Mouse (Mus musculus): Measurements from ENCODE around the gene Gm10639. TPM values are rescaled to one million over a fixed set of nuclear protein-coding genes. Genes with fewer than 3 reads are reported as not detected.
A peak's percentile ranks its signal among the peaks of the same experiment; 100 is the strongest.
"Not testable (repeated sequence)": the region's sequence is repeated elsewhere in the genome, so short reads cannot be mapped to it uniquely, and the experiment has no call there.

Gene Gm10639
- polyA plus RNA-seq, 1 experiment from 2014 or later = not detected

- 56% methylated on average over 4 of the region's 7 CpGs for WGBS (ENCODE audit: insufficient replicate concordance)
- H3K27ac ChIP-seq (ENCODE audit: low read depth); H3K36me3 ChIP-seq (replicated peaks; ENCODE audit: insufficient read depth, low read length); H3K4me3 ChIP-seq (ENCODE audit: low read depth, low read length); H3K4me2 ChIP-seq (ENCODE audit: low read depth, low read length); DNase-seq; H3K4me1 ChIP-seq (ENCODE audit: insufficient read depth); H3K9me3 ChIP-seq (ENCODE audit: low read length); H3K27me3 ChIP-seq (ENCODE audit: insufficient read depth, low read length); H3K9ac ChIP-seq (replicated peaks); ATAC-seq: not testable (repeated sequence)
Measured at GRCm38 (mm10) chr9:78294781-78295180, 5.1 kb downstream of the Gm10639 start.

GRCm38 (mm10) chr9:78296089-78296488 is 6.4 kb downstream of the Gm10639 start:
- not testable (repeated sequence) for H3K36me3 ChIP-seq (replicated peaks; ENCODE audit: insufficient read depth, low read length); H3K9me3 ChIP-seq (ENCODE audit: low read length); H3K4me3 ChIP-seq (ENCODE audit: low read depth, low read length); H3K4me2 ChIP-seq (ENCODE audit: low read depth, low read length); H3K9ac ChIP-seq (replicated peaks); H3K27me3 ChIP-seq (ENCODE audit: insufficient read depth, low read length); H3K27ac ChIP-seq (ENCODE audit: low read depth); H3K4me1 ChIP-seq (ENCODE audit: insufficient read depth); ATAC-seq
- peak; percentile 73 for TF ChIP-seq CTCF (IDR thresholded peaks at IDR 0.05; ENCODE audit: low read depth)
- peak; percentile 65 for DNase-seq
- WGBS (ENCODE audit: insufficient replicate concordance) = 9% methylated on average over 6 of the region's 6 CpGs

GRCm38 (mm10) chr9:78298232-78298631 is 8.5 kb downstream of the Gm10639 start:
- 74% methylated on average over 1 of the region's 1 CpGs for WGBS (ENCODE audit: insufficient replicate concordance)
- no peaks in the 10 kb centered on the region for H3K36me3 ChIP-seq (replicated peaks; ENCODE audit: insufficient read depth, low read length)
- DNase-seq (no peak), ATAC-seq (no peak)
- no peaks in the 10 kb centered on the region for H3K27me3 ChIP-seq (ENCODE audit: insufficient read depth, low read length)
- no peaks in the 10 kb centered on the region for H3K4me1 ChIP-seq (ENCODE audit: insufficient read depth)
- no peak overlapping the region for H3K9ac ChIP-seq (replicated peaks)
- H3K9me3 ChIP-seq (ENCODE audit: low read length) = no peaks in the 10 kb centered on the region
- H3K4me3 ChIP-seq (ENCODE audit: low read depth, low read length) = no peak overlapping the region
- H3K4me2 ChIP-seq (ENCODE audit: low read depth, low read length) = no peak overlapping the region
- H3K27ac ChIP-seq (ENCODE audit: low read depth) = no peak overlapping the region
- no peak for TF ChIP-seq CTCF (IDR thresholded peaks at IDR 0.05; ENCODE audit: low read depth)
- TF ChIP-seq EP300 (IDR thresholded peaks at IDR 0.05; ENCODE audit: low read depth) = no peak

GRCm38 (mm10) chr9:78299143-78299542 is 9.4 kb downstream of the Gm10639 start:
- H3K4me3 ChIP-seq (ENCODE audit: low read depth, low read length); H3K27me3 ChIP-seq (ENCODE audit: insufficient read depth, low read length); H3K36me3 ChIP-seq (replicated peaks; ENCODE audit: insufficient read depth, low read length); H3K4me2 ChIP-seq (ENCODE audit: low read depth, low read length); H3K9ac ChIP-seq (replicated peaks); DNase-seq; H3K9me3 ChIP-seq (ENCODE audit: low read length); H3K27ac ChIP-seq (ENCODE audit: low read depth); ATAC-seq; H3K4me1 ChIP-seq (ENCODE audit: insufficient read depth): not testable (repeated sequence)
- 46% methylated on average over 1 of the region's 1 CpGs for WGBS (ENCODE audit: insufficient replicate concordance)

- 52% methylated on average over 1 of the region's 3 CpGs for WGBS (ENCODE audit: insufficient replicate concordance)
- H3K27ac ChIP-seq (ENCODE audit: low read depth); H3K4me2 ChIP-seq (ENCODE audit: low read depth, low read length); H3K4me3 ChIP-seq (ENCODE audit: low read depth, low read length); H3K9me3 ChIP-seq (ENCODE audit: low read length); ATAC-seq; H3K36me3 ChIP-seq (replicated peaks; ENCODE audit: insufficient read depth, low read length); H3K27me3 ChIP-seq (ENCODE audit: insufficient read depth, low read length); H3K9ac ChIP-seq (replicated peaks); DNase-seq; H3K4me1 ChIP-seq (ENCODE audit: insufficient read depth): not testable (repeated sequence)
Measured at GRCm38 (mm10) chr9:78308122-78308521, 18.4 kb downstream of the Gm10639 start.

GRCm38 (mm10) chr9:78314696-78315095 is 25.0 kb downstream of the Gm10639 start, which contains the start of gene Omt2a:
Omt2a (minus strand) TSS chr9:78314796.
- Histone ChIP-seq H3K36me3 (replicated peaks; ENCODE audit: insufficient read depth, low read length) (no peaks in the 10 kb centered on the region), H3K4me2 (ENCODE audit: low read depth, low read length) (no peak within 1 kb of the TSS), H3K27me3 (ENCODE audit: insufficient read depth, low read length) (no peaks in the 10 kb centered on the region), H3K4me3 (ENCODE audit: low read depth, low read length) (no peak within 1 kb of the TSS), H3K9ac (replicated peaks) (no peak within 1 kb of the TSS), H3K9me3 (ENCODE audit: low read length) (no peaks in the 10 kb centered on the region), H3K4me1 (ENCODE audit: insufficient read depth) (no peaks in the 10 kb centered on the region), H3K27ac (ENCODE audit: low read depth) (no peak within 1 kb of the TSS)
- 67% methylated on average over 2 of the region's 2 CpGs for WGBS (ENCODE audit: insufficient replicate concordance)
- ATAC-seq (no peak), DNase-seq (no peak)
- no peak for TF ChIP-seq CTCF (IDR thresholded peaks at IDR 0.05; ENCODE audit: low read depth)
- no peak for TF ChIP-seq EP300 (IDR thresholded peaks at IDR 0.05; ENCODE audit: low read depth)

DNA sequence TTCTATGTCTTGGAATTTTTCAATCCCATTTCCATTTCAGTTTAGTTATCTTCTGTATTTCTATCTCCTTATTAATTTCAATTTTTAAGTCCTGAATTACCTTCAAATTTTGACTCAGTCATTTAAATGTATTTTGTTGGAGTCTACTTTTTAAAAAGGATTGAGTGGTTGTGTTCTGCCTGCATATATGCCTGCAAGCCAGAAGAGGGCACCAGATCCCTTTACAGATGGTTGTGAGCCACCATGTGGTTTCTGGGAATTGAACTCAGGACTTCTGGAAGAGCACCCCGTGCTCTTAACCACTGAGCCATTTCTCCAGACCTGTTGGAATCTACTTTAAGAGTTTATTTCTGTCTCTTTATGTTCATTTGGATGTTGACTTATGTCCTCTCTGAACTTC is 29.8 kb downstream of the Gm10639 start:
- WGBS (ENCODE audit: insufficient replicate concordance) = 15% methylated on average over 1 of the region's 1 CpGs

GRCm38 (mm10) chr9:78327289-78327688 is 37.6 kb downstream of the Gm10639 start, which contains the start of gene Omt2b:
Omt2b (plus strand) TSS chr9:78327589.
- not testable (repeated sequence) for H3K27me3 ChIP-seq (ENCODE audit: insufficient read depth, low read length); H3K9me3 ChIP-seq (ENCODE audit: low read length); H3K36me3 ChIP-seq (replicated peaks; ENCODE audit: insufficient read depth, low read length); ATAC-seq; H3K9ac ChIP-seq (replicated peaks); H3K4me2 ChIP-seq (ENCODE audit: low read depth, low read length); H3K4me1 ChIP-seq (ENCODE audit: insufficient read depth); H3K4me3 ChIP-seq (ENCODE audit: low read depth, low read length); H3K27ac ChIP-seq (ENCODE audit: low read depth); DNase-seq
- 58% methylated on average over 1 of the region's 1 CpGs for WGBS (ENCODE audit: insufficient replicate concordance)

More for the DNA sequence above, 29.8 kb downstream of the Gm10639 start:
- Histone ChIP-seq H3K4me3 (ENCODE audit: low read depth, low read length) (no peak overlapping the region), H3K36me3 (replicated peaks; ENCODE audit: insufficient read depth, low read length) (no peaks in the 10 kb centered on the region), H3K27me3 (ENCODE audit: insufficient read depth, low read length) (no peaks in the 10 kb centered on the region), H3K4me2 (ENCODE audit: low read depth, low read length) (no peak overlapping the region), H3K9ac (replicated peaks) (no peak overlapping the region), H3K9me3 (ENCODE audit: low read length) (no peaks in the 10 kb centered on the region), H3K4me1 (ENCODE audit: insufficient read depth) (no peaks in the 10 kb centered on the region), H3K27ac (ENCODE audit: low read depth) (no peak overlapping the region)
- DNase-seq (no peak), ATAC-seq (no peak)
- peak; percentile 64 for TF ChIP-seq CTCF (IDR thresholded peaks at IDR 0.05; ENCODE audit: low read depth)
- TF ChIP-seq EP300 (IDR thresholded peaks at IDR 0.05; ENCODE audit: low read depth) = no peak

DNA sequence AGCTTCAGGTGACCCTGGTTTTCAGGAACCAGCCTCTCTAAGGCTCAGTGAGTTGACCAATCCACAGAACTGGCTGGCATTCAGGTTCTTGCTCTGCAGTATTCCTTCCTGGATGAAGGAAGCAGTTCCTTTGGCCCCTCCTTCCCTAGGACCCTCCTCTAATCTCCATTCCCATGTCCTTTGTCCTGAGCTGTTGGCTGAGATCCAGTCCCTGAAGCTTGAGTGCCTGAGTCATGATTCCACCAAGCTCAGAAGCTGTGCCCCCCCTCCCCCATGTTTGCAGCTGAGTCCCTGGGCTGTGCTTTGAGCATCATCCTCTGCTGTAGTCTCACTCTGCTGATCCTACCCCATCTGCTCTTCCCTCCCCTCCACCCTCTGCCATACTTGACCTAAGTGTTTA is 47.3 kb downstream of the Gm10639 start:
- not testable (repeated sequence) for H3K4me3 ChIP-seq (ENCODE audit: low read depth, low read length); H3K27me3 ChIP-seq (ENCODE audit: insufficient read depth, low read length); H3K9me3 ChIP-seq (ENCODE audit: low read length); H3K4me1 ChIP-seq (ENCODE audit: insufficient read depth); H3K9ac ChIP-seq (replicated peaks); H3K36me3 ChIP-seq (replicated peaks; ENCODE audit: insufficient read depth, low read length); H3K27ac ChIP-seq (ENCODE audit: low read depth); DNase-seq; H3K4me2 ChIP-seq (ENCODE audit: low read depth, low read length)
- peak; percentile 47; the same call in 1 of the 2 replicates for ATAC-seq

Measured in liver, postnatal 0 days (tissue).